Mouse (Mus musculus) mesoderm, embryonic 11.5 days (tissue): ENCODE measurements at regions not wholly inside any gene's neighbourhood (a gene's known extent, or its start where the extent isn't known, plus 50 kb on each side); places are given as distances from the start of the nearest gene placed in this dataset.

Experiments
- DNase-seq: peaks from one replicate; pipeline ENCODE4 v3.0.0-alpha.2; 2012; ENCODE audit warnings: low read depth, low spot score

- DNase-seq: peak; percentile 6
These were observed 66.6 kb upstream of the Slc22a22 start for GRCm38 (mm10) chr15:57543985-57544384.

DNA sequence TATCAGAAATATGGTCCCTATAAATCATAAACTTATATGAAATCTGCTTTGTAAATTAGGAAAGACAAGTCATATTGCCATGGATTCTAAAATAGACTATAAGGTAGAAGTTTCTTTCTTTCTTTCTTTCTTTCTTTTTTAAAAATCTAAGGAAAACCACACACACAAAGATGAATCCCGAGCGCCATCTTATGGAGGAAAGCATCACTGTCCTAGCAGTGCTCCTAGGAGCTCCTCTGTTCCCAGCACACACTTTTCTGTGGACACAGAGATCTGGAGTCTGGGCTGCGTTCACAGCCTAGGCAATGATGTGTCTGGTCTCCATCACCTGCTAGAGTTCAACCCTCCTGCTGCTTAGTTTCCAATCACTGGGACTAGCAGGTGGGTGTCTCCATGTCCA lies 65.2 kb upstream of the Slc22a22 start:
- peak; percentile 20 for DNase-seq

GRCm38 (mm10) chr15:57535514-57535913 lies 58.1 kb upstream of the Slc22a22 start:
- DNase-seq: no peak
